Mouse (Mus musculus) lung, postnatal 0 days (tissue): Measurements from ENCODE around the gene Gm6309.

Experiments
- CTCF ChIP-seq: IDR thresholded peaks from 2 replicates; pipeline ENCODE4 v1.5.1; 2016; ENCODE audit warnings: antibody characterized with exemption, mild to moderate bottlenecking
- EP300 ChIP-seq: IDR thresholded peaks from 2 replicates; pipeline ENCODE4 v1.6.1; 2016; ENCODE audit warnings: antibody characterized with exemption, mild to moderate bottlenecking, control low read depth

DNA sequence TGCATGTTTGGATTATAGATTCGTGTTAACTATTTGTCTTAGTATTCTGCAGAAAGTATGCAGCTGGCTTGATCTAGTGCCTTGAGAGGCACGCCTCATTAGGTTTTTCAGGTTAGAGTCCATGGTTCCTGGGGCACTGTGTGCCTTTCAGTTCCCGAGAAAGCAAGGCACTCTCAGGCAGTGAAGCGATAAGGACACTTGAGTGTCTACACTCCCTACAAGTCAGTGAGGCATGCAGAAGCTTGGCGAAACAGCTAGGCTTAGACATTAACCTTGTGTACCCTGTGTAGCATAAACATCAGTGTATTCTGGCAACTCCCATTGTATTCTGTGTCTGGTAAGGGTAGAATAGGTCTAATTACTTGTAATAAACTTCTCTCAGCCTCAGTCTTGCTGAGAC, 35.0 kb upstream of the Gm6309 start:
- TF ChIP-seq CTCF (no peak), EP300 (no peak)
